Mouse (Mus musculus) megakaryocyte-erythroid progenitor cell, adult 5-6 weeks (primary cell): ENCODE data around the gene Cd300ld4. TPM values are rescaled to one million over a fixed set of nuclear protein-coding genes. Genes with fewer than 3 reads are reported as not detected.
"Not testable (repeated sequence)": the region's sequence is repeated elsewhere in the genome, so short reads cannot be mapped to it uniquely, and the experiment has no call there.

Experiments used
- ATAC-seq: replicated peaks from 2 replicates; pipeline ENCODE4 v1.8.0; 2016; ENCODE audit warnings: mild to moderate bottlenecking, inconsistent platforms; ENCODE audit not compliant: severe bottlenecking, poor library complexity, low FRiP score, low TSS enrichment
- total RNA-seq, 2 experiments: library from RNA; stranded (forward) in 1 of 2; stranded (reverse) in 1 of 2; fragments of 200-1000, 215-1000 nt in 1 of 2; fragments of >200 nt in 1 of 2; fragmentation: Nextera tagmentation in 1 of 2; gene quantifications; 2 replicates each; pipeline ENCODE4 v1.2.3; 2014 to 2017

The Cd300ld4 gene
- total RNA-seq (2014; fragmentation: Nextera tagmentation) = not detected in 2 replicates
- 1.3 TPM in 1 of 2 replicates, not detected in the other for total RNA-seq (2017)

DNA sequence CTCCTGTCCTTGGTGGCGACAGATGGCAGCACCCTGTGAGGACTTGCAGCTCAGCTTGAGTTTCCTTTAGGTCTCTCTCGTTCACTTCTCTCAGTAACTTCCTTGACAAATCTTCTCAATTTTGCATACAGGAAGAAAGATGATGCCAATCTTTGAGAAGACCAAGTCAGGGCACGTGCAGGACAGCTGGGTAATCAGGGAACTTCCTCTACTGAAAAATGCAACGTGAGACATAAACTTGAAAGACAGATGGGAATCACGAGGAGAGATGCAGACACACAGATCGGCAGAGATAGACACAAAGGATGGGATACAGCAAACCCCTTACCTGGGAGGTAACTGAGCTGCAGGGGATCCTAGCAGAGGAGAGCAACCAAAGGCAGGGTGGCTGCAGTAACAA is at the start of gene Cd300ld4:
TSS of gene Cd300ld4 (minus strand) at position 101 of the 400 bp plus-strand sequence.
- ATAC-seq = not testable (repeated sequence)

DNA sequence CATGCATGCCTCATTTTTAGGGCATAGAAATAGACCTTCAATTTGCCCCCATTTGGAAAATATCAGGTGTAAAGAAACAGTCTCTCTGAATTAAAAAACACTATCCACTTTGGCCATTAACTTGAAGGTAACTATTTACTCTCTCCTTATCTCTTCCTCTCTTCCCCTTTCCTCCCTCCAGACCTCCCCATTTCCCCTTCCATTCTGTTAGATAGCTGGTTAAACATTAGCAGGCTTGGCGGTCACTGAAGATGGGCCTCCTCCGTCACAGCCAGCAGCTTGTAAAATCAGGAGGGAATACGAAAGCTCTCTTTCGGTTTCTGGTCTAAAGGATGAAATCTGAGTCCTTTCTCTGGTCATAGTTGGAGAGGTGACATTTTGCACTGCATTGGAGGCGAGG is 49.0 kb upstream of the Cd300ld4 start:
- no peak for ATAC-seq

DNA sequence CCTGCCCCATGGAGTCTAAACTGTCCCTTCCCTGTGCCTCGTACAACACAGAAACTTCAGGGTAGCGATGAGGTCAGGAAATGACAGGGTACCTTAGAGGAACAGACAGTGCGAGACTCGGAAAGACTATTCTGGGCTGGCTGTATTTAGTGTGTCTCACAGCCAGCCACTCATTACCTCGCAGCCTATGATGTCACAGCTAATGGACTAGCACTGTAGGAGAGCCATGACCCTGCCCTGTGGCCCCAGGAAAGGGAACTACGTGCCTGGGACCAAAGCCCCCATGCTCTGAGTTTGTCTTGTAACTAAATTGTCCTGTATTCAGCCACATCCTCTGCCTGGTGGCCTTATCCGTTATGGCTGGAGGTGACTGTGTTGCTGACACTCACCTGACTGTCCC is 48.6 kb upstream of the Cd300ld4 start:
- ATAC-seq = no peak

DNA sequence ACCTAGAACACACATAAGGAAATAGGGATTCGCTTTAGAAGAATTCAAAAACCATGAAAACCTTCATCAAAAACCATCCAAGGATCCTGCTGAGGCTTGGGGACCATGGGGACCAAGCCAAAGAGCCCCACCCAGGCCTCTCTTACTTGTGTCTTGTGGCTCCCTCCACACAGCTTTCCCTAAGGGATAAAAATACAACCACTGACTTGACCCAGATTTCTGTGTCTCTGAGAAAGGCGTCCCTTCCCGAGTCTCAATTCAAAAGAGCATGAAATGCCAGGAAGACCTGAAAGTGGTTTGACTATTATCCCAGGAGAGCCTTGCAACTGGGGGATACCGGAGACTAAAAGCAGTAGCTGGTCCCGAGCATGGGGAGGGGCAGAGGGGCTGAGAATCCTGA is 46.2 kb upstream of the Cd300ld4 start:
- ATAC-seq = no peak

DNA sequence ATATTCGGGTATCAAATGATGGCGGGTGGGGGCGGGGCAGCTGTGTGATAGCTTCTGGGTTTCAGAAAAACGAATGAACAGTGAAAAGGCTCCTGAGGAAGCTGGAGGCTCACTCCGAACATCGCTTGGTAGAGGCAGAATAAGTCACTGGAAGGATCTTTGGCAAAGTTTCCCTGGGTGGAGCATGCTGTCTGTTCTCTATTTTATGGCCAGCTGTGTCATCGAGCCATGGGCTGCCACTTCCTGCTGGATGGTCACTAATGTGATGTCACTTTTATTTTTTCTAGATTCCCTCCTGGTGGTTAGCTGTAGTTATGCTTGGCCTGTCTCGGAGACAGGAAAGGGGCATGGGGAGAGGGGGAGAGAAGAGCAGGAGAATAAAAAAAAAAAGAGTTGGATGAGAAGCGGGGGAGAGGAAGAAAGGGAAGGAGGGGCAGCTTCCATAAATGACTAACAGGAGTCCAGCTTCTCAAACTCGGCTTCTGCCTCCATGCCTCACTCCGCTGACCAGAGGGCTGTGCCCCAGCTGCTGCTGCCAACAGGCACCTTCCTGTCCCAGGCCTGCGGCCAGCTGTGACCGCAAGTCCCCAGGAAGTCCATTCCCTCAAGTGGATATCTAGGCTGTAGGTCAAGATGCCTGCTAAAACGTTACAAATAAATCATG is 45.0 kb upstream of the Cd300ld4 start:
- ATAC-seq = no peak

DNA sequence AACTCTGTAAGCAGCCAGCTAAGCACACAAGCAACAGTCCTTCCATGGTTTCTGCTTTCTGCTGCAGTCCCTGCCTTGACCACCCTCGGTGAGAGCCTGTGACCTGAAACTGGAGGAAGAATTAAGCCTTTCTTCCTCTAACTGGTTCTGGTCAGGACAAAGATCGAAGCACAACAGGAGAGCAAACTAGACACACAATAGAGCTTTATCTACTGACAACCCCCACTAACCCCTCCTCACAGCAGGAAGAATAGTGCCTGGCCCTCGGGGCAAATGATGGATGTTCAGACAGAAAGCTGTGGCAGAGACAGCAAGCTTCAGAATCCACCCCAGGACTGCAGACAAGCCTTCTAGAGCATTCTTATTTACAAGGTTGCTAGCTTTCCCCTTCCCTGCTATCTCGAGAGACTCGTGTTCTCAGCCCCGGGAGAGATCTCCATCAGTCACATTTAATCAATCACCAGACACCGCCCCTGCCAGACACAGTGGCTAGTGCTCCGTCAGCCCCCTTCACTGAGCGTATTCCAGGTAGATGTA is 44.3 kb upstream of the Cd300ld4 start:
- ATAC-seq = no peak

DNA sequence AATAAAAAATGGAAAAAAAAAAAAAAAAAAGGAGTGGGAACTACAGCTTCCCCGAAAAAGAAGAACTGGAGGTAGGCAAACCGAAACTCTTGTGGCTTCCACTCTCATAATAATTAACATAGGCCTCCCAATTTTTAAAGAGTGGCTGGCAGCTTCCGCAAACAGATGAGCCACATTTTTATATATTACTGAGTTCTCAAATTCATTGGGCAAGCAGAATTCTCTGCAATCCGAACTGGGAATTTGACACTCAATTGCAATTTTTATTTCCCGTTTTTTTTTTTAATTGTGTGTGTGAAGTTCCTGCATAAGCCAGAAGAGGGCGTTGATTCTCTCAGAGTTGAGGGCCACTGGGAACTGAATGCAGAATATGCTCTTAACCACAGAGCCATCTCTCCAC is 40.0 kb upstream of the Cd300ld4 start:
- no peak for ATAC-seq

DNA sequence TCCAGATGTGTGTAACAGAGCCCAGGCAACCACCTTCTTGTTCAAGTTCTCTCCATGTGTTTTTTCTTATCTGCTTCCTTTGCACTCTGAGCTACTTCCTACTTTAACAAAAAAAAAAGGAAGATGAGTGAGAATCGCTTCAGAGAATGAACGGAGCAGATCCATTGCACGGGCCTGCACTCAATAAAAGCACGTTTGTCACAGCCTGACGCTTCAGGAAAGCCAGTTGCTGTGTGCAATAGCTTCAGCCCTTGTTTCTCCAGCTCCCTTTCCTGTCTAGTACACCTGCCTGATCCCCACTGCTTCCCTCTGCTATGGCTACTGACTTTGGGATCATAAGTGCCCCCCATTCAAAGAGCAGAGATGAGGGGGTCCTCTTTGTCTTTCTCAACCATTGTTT is 35.3 kb upstream of the Cd300ld4 start, which contains the start of gene Cd300e:
TSS of gene Cd300e (minus strand) at position 101 of the 400 bp plus-strand sequence.
- ATAC-seq = no peak

DNA sequence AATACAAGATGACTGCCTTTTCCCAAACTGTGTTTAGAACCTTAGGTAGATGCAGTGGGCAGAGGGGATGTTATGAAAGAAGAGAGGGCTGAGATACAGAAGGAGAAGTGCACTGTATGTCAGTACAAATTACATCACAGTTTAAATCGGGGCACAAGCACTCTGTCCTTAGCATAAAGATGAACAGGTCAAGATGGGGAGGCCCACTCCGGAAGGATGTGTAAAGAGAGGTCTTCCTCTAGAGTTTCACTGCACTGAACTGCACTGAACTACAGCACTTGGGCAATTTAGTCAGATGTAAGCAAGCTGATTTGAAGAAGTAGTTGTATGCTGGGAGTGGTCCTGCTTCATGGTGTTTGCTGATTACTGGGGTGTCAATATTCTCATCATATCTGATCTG is 33.0 kb upstream of the Cd300ld4 start:
- no peak for ATAC-seq

DNA sequence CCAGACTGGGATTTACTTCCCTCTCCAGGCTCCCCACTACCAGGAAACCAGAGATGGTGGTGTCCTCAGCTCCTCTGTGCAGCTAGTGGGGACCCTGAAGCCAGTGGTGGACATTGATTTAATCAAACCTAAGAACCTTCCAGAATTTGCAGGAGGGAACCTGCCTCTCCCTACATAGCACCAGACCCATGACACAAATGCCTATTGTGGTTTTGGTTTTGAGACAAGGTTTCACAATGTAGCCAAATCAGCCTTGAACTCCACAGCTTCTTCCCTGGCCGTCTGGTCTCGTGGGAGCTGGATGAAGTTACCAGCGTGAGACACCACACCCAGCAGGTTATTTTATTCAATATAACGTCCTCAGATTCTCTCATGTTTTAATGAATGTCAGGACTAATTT is 31.9 kb upstream of the Cd300ld4 start:
- no peak for ATAC-seq

DNA sequence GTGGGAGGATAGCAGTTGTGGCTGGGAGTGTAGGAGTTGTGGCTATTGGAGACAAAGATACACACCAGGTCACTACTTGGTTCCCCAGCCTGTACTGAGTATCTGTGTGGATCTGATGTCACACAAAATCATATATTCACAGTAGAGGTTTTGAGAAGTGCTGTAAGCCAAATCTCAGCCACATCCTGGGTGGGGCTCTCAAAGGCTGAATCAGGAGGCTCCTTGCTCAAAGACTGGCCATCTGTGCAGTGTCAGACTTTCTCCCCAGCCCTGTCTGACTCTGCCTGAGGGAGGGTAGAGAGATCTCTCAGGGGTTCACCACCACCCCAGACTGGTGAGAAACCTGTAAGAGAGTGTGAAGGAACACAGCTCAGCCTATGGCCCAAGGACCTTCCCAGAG is 27.7 kb upstream of the Cd300ld4 start:
- ATAC-seq = no peak

DNA sequence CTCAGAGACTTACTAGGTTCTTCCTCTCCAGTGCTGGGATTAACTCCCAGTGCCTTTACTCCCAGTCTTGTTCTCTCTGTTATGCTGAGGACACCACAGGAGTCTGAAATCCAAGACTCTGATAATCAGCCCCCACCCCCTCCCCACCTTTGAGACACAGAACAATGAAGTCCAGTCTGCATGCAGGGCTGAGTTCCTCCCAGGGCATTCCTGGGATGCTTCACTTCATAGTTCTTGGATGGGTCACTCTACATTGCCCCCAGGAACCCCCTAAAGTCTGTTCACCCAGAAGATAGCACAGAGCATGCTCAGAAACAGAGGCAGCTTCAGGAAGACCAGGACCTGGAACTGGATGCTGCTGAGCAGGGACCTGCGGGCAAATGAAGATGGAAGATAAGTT is 26.2 kb upstream of the Cd300ld4 start:
- ATAC-seq = no peak

DNA sequence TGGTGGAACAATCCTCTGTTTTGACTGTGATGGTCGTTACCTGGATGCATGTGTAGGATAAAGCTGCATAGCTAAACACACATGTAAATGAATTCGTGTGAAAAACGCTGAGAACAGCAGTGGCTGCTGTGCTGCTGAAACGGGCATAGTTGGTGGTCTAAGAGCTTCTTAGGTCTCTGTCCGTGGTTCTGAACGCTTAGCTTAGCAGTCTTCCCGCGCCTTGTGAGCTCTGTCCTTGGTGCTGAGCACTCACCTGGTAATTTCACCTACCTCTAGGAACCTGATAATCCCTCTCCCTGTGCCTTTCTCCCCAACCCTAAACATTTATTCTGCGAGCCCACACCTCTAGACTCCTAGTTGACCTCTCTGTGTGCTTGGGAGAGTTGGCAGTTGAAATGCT is 25.4 kb upstream of the Cd300ld4 start:
- peak; percentile 60 for ATAC-seq

DNA sequence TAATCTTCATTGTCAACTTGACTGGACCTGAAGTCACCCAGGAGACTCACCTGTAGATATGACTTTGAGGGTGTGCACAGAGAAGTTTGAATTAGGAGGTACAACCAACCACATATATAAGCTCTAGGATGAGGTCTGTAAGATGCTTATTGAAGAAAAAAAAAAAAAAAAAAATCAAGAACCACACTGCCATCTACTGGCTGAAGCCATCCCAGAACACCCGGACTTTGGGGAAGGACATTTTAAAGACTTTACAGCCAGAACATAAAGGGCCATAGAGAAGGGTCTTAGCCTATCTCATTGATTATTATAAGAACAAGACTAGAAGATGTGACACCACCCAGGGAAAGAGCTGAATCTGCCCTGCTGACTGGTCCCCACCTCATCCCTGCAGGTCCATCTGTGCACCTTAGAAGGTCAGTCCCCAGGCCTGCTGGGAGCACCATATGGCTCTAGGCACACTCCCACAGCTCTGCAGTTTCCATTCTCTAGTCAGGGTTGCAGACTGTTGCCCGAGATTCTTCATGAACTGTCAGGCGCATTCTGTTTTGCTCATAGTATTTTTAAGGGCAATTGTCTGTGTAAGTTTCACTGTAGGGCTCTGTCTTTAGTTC is 22.6 kb upstream of the Cd300ld4 start:
- ATAC-seq = no peak

DNA sequence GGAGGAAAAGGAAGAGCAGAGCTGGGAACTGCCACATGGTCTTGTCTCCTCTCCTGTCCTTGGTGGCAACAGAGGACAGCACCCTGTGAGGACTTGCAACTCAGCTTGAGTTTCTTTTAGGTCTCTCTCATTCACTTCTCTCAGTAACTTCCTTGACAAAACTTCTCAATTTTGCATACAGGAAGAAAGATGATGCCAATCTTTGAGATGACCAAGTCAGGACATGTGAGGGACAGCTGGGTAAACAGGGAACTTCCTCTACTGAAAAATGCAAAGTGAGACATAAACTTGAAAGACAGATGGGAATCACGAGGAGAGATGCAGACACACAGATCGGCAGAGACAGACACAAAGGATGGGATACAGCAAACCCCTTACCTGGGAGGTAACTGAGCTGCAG is 21.4 kb upstream of the Cd300ld4 start, which contains the start of gene Cd300ld3:
TSS of gene Cd300ld3 (minus strand) at position 151 of the 400 bp plus-strand sequence.
- ATAC-seq = no peak

DNA sequence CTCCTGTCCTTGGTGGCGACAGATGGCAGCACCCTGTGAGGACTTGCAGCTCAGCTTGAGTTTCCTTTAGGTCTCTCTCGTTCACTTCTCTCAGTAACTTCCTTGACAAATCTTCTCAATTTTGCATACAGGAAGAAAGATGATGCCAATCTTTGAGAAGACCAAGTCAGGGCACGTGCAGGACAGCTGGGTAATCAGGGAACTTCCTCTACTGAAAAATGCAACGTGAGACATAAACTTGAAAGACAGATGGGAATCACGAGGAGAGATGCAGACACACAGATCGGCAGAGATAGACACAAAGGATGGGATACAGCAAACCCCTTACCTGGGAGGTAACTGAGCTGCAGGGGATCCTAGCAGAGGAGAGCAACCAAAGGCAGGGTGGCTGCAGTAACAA is 10.9 kb upstream of the Cd300ld4 start, which contains the start of gene Cd300ld5:
TSS of gene Cd300ld5 (minus strand) at position 101 of the 400 bp plus-strand sequence.
- ATAC-seq = not testable (repeated sequence)

DNA sequence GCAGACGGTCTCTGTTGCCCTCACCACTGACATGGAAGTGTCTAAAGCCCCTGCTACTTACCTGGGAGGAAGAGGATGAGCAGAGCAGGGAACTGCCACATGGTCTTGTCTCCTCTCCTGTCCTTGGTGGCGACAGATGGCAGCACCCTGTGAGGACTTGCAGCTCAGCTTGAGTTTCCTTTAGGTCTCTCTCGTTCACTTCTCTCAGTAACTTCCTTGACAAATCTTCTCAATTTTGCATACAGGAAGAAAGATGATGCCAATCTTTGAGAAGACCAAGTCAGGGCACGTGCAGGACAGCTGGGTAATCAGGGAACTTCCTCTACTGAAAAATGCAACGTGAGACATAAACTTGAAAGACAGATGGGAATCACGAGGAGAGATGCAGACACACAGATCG is 10.7 kb downstream of the Cd300ld4 start, which contains the start of gene Cd300ld2:
TSS of gene Cd300ld2 (minus strand) at position 101 of the 400 bp plus-strand sequence.
- not testable (repeated sequence) for ATAC-seq

DNA sequence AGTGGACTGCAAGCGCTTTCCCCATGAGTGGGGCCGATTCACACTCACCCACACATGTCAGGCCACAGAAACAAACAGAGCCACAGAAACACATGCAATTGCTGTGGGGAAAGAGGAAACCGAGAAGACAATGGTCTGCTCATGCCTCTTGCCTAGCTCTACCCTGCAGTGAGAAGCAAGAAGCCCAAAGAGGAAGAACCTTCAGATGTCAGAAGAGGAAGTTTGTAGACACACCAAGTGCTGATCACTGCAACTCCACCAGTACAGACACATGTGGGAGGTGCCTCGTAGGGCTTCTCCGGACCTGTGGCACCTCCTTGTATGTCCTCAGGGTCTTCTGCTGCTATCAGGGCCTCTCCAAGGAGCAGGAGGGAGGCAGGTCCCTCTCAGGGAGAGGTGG is 22.7 kb downstream of the Cd300ld4 start:
- no peak for ATAC-seq

DNA sequence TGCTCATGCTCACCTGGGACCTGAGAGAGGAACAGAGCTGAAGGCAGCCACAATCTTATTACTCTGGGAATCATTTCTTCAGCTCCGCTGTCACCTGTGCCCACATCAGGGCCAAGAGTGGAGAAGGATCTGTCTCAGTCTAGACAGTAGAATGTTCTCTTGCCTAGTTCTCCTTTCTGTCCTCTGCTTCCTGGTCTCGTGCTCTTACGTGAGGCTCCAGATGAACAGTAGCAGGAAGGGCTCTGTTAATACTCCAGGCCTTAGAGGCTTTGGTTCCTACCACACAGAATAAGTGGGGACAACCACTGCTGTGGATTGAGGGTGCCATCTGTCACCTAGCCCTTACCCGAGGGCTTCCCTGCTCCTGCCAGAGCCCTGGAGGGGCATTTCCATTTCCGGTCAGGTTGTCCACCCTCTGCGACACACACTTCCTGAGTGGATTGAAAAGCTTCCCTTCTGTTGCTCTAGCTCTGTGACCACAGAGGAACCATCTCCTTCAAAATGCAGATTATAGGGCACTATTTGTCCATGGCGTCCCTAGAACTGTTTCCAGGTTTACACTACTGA is 25.3 kb downstream of the Cd300ld4 start, which contains the start of gene Cd300c2:
TSS of gene Cd300c2 (minus strand) at position 407 of the 567 bp plus-strand sequence.
- ATAC-seq = no peak

DNA sequence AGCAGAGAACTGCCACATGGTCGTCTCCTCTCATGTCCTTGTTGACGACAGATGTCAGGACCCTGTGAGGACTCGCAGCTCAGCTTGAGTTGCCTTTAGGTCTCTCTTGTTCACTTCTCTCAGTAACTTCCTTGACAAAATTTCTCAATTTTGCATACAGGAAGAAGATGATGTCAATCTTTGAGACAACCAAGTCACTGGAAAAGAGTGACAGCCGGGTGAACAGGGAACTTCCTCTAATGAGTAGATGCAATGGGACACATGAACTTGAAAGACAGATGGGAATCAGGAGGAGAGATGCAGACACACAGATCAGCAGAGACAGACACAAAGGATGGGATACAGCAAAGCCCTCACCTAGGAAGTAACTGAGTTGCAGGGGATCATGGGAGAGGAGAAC is 37.0 kb downstream of the Cd300ld4 start, which contains the start of gene Cd300ld:
TSS of gene Cd300ld (minus strand) at position 130 of the 400 bp plus-strand sequence.
- no peak for ATAC-seq
